Mouse (Mus musculus): ENCODE measurements around the gene Cryzl1.

DNA sequence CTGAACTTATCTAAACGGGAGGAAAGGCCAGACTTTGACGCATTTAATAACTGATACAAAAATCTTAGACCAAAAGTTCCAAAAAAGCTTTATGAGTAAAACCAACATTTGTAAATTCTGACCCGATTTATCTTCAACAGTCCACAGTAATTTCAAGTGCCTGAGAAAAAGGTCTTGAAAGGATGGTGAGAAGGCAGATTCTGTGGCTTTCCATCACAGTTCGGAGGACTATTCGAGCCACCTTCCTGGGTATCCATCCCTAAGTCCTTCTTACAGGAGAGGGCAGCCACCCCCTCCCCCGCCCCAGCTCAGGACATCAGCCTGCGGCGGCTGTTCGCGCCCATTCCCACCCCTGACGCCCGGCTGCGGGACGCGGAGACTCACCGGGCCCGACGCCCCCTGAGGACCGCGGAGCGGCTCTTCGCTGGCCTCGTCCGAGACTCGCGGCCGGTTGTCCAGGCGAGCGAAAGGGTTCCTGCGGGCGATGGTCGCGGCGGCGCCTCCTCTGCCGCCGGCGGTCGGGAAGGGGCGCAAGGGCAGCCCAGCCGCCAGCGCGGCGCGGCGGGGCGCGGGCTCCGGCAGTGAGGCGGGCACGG, 40.7 kb downstream of the Cryzl1 start:
- TF ChIP-seq CTCF (IDR thresholded peaks at IDR 0.05) = no peak
- TF ChIP-seq EP300 (IDR thresholded peaks at IDR 0.05) = no peak
